Mouse (Mus musculus) liver, adult 2 months (tissue): ENCODE results near the gene Sh2d3c.

Experiments used
- CTCF ChIP-seq: fragments of 200-500 bp; IDR thresholded peaks from 2 replicates; pipeline ENCODE4 v1.5.1; 2011; ENCODE audit warnings: low read depth, low read length, control low read depth
- POLR2A ChIP-seq: fragments of 200-500 bp; IDR thresholded peaks from 2 replicates; pipeline ENCODE4 v1.6.1; 2011; ENCODE audit warnings: low read length, control low read depth; ENCODE audit not compliant: insufficient read depth; ENCODE audit errors: extremely low read depth

GRCm38 (mm10) chr2:32734933-32735332 is 14.1 kb downstream of the Sh2d3c start:
- TF ChIP-seq CTCF (no peak), POLR2A (no peak)
